Comparison of ENCODE assay signal across 10 mouse cellular contexts in the genomic region with DNA sequence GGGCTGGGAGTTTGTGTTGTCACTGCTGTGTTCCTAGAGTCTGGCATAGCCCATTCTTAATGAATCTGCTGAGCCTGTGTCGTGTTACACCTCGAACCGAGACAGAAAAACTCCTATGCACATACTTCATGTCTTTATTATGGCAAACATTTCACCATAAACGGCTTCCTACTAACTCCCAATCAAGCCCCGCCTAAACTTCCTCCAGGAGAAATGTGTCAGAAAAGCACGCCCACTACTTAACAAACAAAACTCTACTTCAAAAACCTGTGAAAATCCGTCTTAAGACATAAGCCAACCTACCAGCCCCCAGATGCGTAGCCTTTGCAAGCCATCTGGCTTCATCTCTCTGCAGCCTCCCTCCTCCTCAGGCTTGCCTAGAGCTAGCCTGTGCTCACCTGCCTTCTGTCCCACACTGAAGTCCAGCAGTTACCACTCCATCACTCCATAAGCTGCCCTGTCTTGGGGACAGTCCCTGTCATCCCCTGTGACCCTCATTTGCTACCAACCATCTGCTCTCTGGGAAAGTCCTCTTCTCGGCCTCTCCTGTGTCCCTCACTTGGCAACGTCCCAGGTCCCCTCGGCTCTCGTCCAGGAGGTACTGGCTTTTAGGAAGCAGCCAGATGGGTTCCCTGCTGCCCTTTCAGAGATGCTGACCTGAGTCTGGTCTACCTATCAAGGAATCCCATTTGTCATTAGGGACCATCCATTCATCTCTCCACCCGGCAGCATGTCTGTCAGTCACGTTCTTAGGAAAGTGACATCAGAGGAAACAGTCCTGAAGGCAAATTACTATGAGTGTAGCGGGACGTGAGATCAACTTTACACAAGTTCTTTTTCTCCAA. TPM values are rescaled to one million over a fixed set of nuclear protein-coding genes. Genes with fewer than 3 reads are reported as not detected.
DNase-seq lines count a peak whose midpoint lies in the region; ATAC-seq lines count a peak whose summit lies in the region.
"Had no signal": no experiment of that assay in that cellular context is flagged by ENCODE, and none has a peak within 500 bp of the region (broad histone marks: within the 10 kb centered on the region; RNA-seq: fewer than 3 reads in every experiment).

No protein-coding gene starts in this region.

- ATAC-seq in heart, embryonic 12.5 days (ENCODE audit: insufficient number of reproducible peaks, low FRiP score): no peak
- ATAC-seq: midbrain, embryonic 16.5 days had no signal

- H3K27ac ChIP-seq in heart, embryonic 12.5 days (ENCODE audit: poor library complexity, severe bottlenecking): no peak overlapping the region

- peaks cover 74% of the 10 kb centered on the region for H3K4me1 ChIP-seq in heart, embryonic 12.5 days (replicated peaks)

- H3K9ac ChIP-seq in heart, embryonic 12.5 days: no peak overlapping the region

- H3K27me3 ChIP-seq in heart, embryonic 12.5 days (replicated peaks): no peaks in the 10 kb centered on the region

- 71% methylated on average over 16 of the region's 16 CpGs for WGBS in heart, embryonic 12.5 days

- no peaks in the 10 kb centered on the region for H3K9me3 ChIP-seq in heart, embryonic 12.5 days (replicated peaks)

- H3K36me3 ChIP-seq in heart, embryonic 12.5 days: no peaks in the 10 kb centered on the region

- DNase-seq in heart, postnatal 10 days: peak; percentile 66 to 68
- peak; percentile 75 for DNase-seq in testis, postnatal 10 days (ENCODE audit: low spot score)
- DNase-seq in testis, postnatal 14 days (ENCODE audit: low spot score): no peak
- DNase-seq in cerebellum, postnatal 4 days (ENCODE audit: low spot score in 2 of 2): peak; percentile 66 to 95
- peak; percentile 43 for DNase-seq in right cerebral cortex, postnatal 4 days
- DNase-seq in layer of hippocampus, adult 18-20 months (ENCODE audit: low spot score in 2 of 2): no peak
- no peak for DNase-seq in layer of hippocampus, adult 9-11 months

- no peak overlapping the region for H3K4me2 ChIP-seq in heart, embryonic 12.5 days

- intact Hi-C loops in heart, postnatal 10 days (cut with DNase I): no loop called here

- no peak overlapping the region for H3K4me3 ChIP-seq in heart, embryonic 12.5 days
- H3K4me3 ChIP-seq: erythroblast, embryonic 14.5 days had no signal

RNA-seq across cellular contexts. Expression of a gene that starts 16.4 kb away (rescaled TPM):
- total RNA-seq in heart, postnatal 10 days (2021): 10 to 100 TPM; 33.7 to 38.5 TPM
- polyA plus RNA-seq in heart, embryonic 12.5 days (2016; fragmentation: Nextera tagmentation; extraction: Ambion mirVana): 16.7 and 18.7 TPM in 2 replicates
- 10 to 100 TPM in 1 of 2 experiments, 1 to 10 TPM in 1; 9.4 to 10.1 TPM for total RNA-seq in layer of hippocampus, adult 18-20 months (2021)

Comparison
In these comparisons a context has a peak if more than half of its experiments do, and no peak if none do; other contexts are left out.
1. DNase-seq: peak in heart, postnatal 10 days (2 of 2), testis, postnatal 10 days (single experiment), cerebellum, postnatal 4 days (2 of 2) and right cerebral cortex, postnatal 4 days (single experiment); none in testis, postnatal 14 days (single experiment), layer of hippocampus, adult 18-20 months (0 of 2) and layer of hippocampus, adult 9-11 months (single experiment).